Mouse (Mus musculus) adrenal gland, postnatal 4 days (tissue): ENCODE measurements around the gene Anks3. TPM values are rescaled to one million over a fixed set of nuclear protein-coding genes. Genes with fewer than 3 reads are reported as not detected.

Source experiments
- DNase-seq, 2 experiments: peaks; one replicate each; pipeline ENCODE4 v3.0.0; 2021 to 2022; ENCODE audit warnings: low spot score in 2 of 2, mixed read lengths in 2 of 2
- total RNA-seq, 2 experiments: library from RNA; stranded (reverse); gene quantifications; 2 replicates each; pipeline ENCODE4 v1.2.3; 2021

Gene Anks3
- total RNA-seq, 2 experiments from 2014 or later: 51.9 to 60.5 TPM

DNA sequence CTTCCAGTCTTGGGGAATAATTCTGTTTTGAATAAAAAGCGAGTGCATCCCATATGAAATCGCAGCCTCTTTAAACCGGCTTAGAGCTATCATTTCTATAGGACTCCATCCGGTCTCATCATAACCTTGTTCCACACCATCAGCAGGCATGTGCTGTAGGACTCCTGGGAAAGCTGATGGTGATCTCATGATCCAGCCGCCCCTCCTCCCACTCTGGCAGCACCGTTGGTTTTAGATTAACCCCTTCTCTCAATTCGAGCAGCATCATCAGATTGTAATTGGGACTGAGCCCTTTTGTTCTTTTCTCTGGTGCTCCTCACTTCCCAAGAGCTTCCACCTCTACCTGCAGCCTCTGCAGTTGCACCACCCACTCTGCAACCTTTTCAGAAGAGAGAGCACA is 62.8 kb downstream of the Anks3 start:
- DNase-seq: no peak

DNA sequence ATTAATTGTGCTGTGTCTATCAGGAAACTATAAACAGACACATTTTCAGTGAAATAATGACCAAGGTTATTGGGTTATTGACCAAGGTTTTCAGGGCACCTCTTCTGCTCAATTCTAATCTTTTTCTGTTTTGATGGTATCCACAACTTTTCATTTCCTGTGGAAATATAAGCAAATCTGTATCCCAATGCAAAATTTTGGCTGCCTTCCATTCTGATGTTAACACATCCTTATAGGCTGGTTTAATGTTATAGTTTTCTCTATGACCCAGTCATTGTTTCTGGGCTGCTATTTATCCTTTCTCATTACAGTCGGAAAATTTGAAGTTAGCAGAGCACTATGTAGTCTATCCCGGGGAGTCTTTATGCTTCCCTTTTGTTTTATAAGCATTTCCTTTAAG is 64.3 kb downstream of the Anks3 start:
- no peak for DNase-seq

DNA sequence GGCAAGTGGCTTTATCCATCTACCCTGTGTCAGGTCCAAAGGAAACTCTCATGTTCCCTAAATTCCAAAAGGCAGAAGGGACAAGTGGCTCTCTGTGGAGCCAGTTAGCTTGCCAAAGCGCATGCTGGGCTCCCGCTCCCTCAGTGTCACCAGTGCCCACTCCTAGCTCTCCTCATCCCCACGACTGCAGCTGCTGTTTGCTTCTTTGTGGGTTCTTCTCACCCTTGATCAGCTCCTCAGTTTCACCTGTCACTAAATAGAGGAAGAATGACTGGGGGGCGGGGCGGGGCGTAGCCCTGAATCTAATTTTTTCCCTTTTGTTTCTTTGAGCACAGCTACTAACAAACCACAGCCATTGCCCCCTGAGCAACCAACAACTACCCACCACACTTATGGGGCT is 65.1 kb downstream of the Anks3 start:
- DNase-seq: no peak

DNA sequence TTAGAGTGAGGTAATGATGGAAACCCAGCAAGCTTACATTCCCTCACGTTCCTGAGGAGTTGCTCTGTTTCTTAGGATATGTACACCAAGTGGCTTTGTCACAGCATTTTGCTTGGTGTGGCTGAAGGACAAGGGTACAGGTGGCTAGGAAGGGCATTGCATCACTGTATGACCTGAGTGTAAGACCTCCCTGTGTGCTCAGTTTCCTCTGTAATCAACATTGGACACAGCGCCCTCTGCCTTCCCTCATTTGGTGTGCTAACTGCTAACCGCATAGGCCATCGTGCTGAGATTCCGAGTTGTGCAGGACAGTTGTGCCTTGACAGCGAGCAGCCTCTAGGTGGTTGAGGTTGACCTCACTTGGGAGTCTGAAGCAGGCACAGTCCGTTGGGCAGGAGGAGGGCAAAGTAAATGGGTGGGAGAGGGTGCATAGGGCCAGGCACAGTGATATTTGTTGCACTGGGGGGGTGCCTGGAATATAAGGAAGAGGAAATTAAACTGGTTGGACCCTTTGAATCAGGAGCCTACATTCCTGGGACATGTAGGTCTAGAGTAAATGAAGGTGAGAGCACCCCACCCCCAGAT is 66.8 kb downstream of the Anks3 start:
- DNase-seq: no peak

DNA sequence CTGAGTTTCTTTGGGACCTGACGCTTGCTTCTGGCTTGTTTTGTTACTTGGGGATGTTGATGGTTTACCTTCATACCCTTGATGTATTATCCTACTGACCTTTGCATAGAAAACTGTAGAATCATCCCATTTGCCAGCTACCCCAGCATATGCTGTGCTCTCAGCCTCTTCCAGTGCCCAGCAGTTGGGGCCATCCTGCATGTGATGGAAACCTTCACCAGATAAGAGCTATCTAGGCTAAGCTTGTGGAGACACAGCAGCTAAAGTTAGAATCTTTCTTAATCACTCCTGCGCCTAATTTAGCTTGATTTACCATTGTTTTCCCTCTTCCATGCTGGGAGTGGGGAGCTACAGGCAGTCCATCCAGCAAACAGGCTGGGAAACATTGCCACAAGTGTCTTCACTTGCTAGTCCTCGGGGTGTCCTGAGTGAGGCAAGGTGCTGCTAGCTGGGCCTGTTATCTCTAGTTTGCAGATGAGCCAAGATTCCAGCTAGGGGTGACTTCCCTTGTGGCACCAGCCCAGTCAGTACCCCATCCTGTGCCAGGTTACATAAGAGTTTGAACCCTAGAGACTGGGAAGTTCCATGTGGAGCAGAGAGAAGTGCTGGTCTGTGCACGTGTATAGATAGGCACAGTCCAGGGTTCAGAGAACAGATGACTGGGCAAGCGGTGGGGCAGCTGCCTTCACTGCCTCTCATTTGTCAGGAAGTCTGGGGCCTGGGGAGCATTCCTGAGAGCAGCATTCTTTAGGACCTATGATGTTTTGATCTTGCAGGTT is 67.6 kb downstream of the Anks3 start:
- DNase-seq: no peak

DNA sequence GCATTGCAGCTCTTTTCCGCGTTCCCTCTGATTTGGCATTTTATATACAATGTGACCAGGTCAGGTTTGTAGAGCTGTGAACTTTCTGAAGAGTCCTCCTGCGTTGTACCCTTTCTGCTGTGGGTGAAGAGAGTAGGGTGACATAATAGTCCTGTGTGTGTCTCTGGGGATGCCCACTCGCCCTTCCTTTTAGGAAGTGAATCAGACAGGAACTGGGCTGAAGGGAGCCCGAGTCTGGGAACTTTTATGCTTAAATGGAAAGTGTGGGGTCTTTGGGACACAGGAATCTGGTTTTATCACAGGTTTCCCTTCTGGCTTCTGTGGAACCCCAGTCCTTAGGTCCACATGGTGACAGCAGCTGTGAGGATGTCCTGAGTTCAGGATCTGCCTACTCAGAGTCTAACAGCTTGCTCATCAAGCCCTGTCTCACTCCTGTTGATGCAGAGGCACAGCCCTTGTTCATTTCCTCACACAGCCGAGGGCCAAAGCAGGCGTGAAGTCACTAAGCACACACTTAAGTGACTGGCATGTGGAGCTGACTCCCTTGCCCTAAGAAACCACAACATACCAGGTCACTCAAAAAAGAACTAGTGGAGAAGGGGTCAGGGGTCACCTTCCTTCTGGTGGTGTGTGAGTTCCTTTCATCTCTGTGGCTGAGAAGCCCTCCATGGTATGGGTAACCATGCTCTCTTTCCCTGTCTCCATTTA is 69.7 kb downstream of the Anks3 start:
- no peak for DNase-seq

DNA sequence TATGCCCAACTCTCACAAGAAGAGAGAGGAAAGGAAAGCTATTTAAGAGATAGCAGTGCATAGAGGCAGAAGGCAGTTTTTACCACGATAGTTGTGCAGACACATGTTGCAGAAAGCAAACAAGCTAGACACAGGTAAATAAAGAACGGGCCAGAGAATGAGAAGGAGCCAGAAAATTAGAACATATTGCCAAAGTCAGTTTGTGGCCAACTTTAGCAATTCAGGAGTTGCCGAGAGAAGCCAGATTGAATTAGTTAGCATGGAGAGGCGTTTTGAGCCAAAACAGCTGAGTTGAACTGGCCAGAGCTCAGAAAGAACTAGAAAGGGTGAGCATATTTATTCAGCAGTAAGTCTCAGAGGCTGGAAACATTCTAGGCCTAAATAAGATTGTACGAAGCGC is 71.8 kb downstream of the Anks3 start:
- no peak for DNase-seq

Other genes starting within 250 kb of the Anks3 start
- 10 to 100 TPM; 21.1 to 21.6 TPM for gene Nmral1, start 244.8 kb downstream of the Anks3 start, total RNA-seq
- gene Hmox2, start 237.8 kb downstream of the Anks3 start, total RNA-seq: 100 to 1,000 TPM in 1 of 2 experiments, 10 to 100 TPM in 1; 90.9 to 103 TPM
- 100 to 1,000 TPM; 144 to 161 TPM for gene Cdip1, start 173.9 kb downstream of the Anks3 start, total RNA-seq
- gene 4930562C15Rik, start 128.8 kb downstream of the Anks3 start, total RNA-seq: under 1 TPM in 1 of 2 experiments, not detected in 1; 0.11 TPM
- 10 to 100 TPM; 32.7 to 36.3 TPM for gene Ubald1, start 83.9 kb downstream of the Anks3 start, total RNA-seq
- 10 to 100 TPM; 91.7 to 96.1 TPM for gene Mgrn1, start 78.0 kb downstream of the Anks3 start, total RNA-seq
- 100 to 1,000 TPM; 105 to 110 TPM for gene Nudt16l1, start 25.4 kb downstream of the Anks3 start, total RNA-seq
- gene Sept12, start 33.6 kb upstream of the Anks3 start, total RNA-seq: under 1 TPM in 1 of 2 experiments, not detected in 1; 0.22 TPM
- 1 to 10 TPM in 1 of 2 experiments, not detected in 1; 2.2 TPM for gene Smim22, start 43.1 kb upstream of the Anks3 start, total RNA-seq
- 10 to 100 TPM; 54.6 to 55.0 TPM for gene Rogdi, start 49.3 kb upstream of the Anks3 start, total RNA-seq
- 100 to 1,000 TPM; 110 to 111 TPM for gene Glyr1, start 85.7 kb upstream of the Anks3 start, total RNA-seq
- gene Ubn1, start 85.9 kb upstream of the Anks3 start, total RNA-seq: 10 to 100 TPM; 41.2 to 43.4 TPM
- 1 to 10 TPM; 1.9 to 2.9 TPM for gene Ppl, start 168.2 kb upstream of the Anks3 start, total RNA-seq
- gene Sec14l5, start 182.9 kb upstream of the Anks3 start, total RNA-seq: under 1 TPM; 0.34 to 0.40 TPM
- gene Nagpa, start 239.8 kb upstream of the Anks3 start, total RNA-seq: 10 to 100 TPM; 23.0 to 25.2 TPM